Mouse (Mus musculus) midbrain, embryonic 13.5 days (tissue): ENCODE results near the gene Zfp13. TPM values are rescaled to one million over a fixed set of nuclear protein-coding genes. Genes with fewer than 3 reads are reported as not detected.
"Not testable (repeated sequence)": the region's sequence is repeated elsewhere in the genome, so short reads cannot be mapped to it uniquely, and the experiment has no call there.

Source experiments
- ATAC-seq: fragments of 200-750 bp; cut with Nextera tagmentation; 2 replicates; pipeline ENCODE4 v1.8.0; 2017; ENCODE audit warnings: mild to moderate bottlenecking, moderate TSS enrichment, moderate library complexity
- H3K27ac ChIP-seq: fragments of 300-500 bp; sonication (generic); 2 replicates; pipeline ENCODE4 v1.5.1; 2015; ENCODE audit warnings: inconsistent platforms, mild to moderate bottlenecking, moderate library complexity
- H3K27me3 ChIP-seq: fragments of 300-500 bp; sonication (generic); 2 replicates; pipeline ENCODE4 v1.6.1; 2015; ENCODE audit warnings: mild to moderate bottlenecking, inconsistent platforms
- H3K36me3 ChIP-seq: fragments of 300-500 bp; sonication (generic); 2 replicates; pipeline ENCODE4 v1.6.1; 2015; ENCODE audit warnings: mild to moderate bottlenecking, inconsistent platforms
- H3K4me1 ChIP-seq: fragments of 300-500 bp; sonication (generic); replicated peaks from 2 replicates; pipeline ENCODE4 v1.6.1; 2015; ENCODE audit warnings: inconsistent platforms
- H3K4me2 ChIP-seq: fragments of 300-500 bp; sonication (generic); replicated peaks from 2 replicates; pipeline ENCODE4 v1.6.1; 2015; ENCODE audit warnings: moderate library complexity, mild to moderate bottlenecking, inconsistent platforms
- H3K4me3 ChIP-seq: fragments of 300-500 bp; sonication (generic); replicated peaks from 2 replicates; pipeline ENCODE4 v1.5.1; 2015; ENCODE audit warnings: mild to moderate bottlenecking, inconsistent platforms
- H3K9ac ChIP-seq: fragments of 300-500 bp; sonication (generic); replicated peaks from 2 replicates; pipeline ENCODE4 v1.6.1; 2015; ENCODE audit warnings: mild to moderate bottlenecking, inconsistent platforms
- H3K9me3 ChIP-seq: fragments of 300-500 bp; sonication (generic); 2 replicates; pipeline ENCODE4 v1.6.1; 2016; ENCODE audit warnings: mild to moderate bottlenecking, inconsistent platforms
- WGBS: fragments of 180-500 bp; shearing (Covaris S2); methylation state at CpG from one replicate; pipeline ENCODE4 v1.1.7; 2015; 5-methylcytosine and 5-hydroxymethylcytosine counted together
- polyA plus RNA-seq: library from polyadenylated mRNA; unstranded; fragments of >200 nt; fragmentation: Nextera tagmentation; extraction: Ambion mirVana; gene quantifications from 2 replicates; pipeline ENCODE4 v1.2.1, GENCODE M21; 2015

The Zfp13 gene
- polyA plus RNA-seq, 1 experiment from 2014 or later: 28.7 TPM

DNA sequence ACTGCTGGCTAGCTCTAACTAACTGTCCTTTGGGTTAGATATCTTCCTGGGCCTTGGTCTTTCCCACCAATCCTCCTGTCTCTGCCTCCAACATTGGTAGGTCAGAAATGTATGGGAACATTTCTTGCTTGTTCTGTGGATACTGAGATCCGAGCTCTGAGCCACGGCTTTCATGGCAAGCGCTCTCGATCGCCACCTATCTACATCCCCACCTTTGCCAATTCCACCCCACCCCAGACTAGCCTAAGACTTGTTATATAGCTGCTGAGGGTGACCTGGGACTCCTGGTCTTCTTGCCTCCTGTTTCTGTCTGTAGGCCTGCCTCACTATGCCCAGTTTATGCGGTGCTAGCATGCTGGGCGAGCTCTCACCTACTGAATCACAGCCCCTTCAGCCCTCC, 5.1 kb upstream of the Zfp13 start:
- Histone ChIP-seq H3K4me2 (no peak overlapping the region), H3K9ac (no peak overlapping the region), H3K27me3 (peaks cover 3% of the 10 kb centered on the region; the same call in 1 of the 2 replicates), H3K36me3 (no peaks in the 10 kb centered on the region), H3K27ac (no peak overlapping the region), H3K4me1 (peaks cover 6% of the 10 kb centered on the region), H3K4me3 (no peak overlapping the region), H3K9me3 (no peaks in the 10 kb centered on the region)
- ATAC-seq: no peak
- 69% methylated on average over 7 of the region's 7 CpGs for WGBS

DNA sequence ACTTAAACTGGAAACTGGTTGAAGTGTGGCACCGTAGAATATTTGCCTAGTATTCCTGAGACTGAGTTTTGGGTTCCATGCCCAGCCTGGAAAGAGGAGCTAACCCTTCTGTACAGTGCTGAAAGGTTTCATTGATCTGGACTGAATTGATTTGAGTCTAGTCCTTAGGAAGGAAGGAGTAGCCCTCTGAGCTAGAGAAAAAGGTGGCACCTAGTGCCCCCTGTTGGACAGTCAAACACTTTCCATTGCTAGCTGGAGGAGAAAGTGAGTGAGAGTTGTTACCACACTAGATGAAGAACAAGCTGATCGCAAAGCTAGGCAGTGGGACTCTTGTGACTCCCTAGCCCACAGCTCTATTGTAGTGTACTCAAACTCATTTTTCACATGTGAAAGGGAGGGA, 4.3 kb upstream of the Zfp13 start:
- H3K4me3 ChIP-seq: no peak overlapping the region
- peaks cover 3% of the 10 kb centered on the region; the same call in 1 of the 2 replicates for H3K27me3 ChIP-seq
- no peak overlapping the region for H3K4me2 ChIP-seq
- H3K4me1 ChIP-seq: peaks cover 14% of the 10 kb centered on the region
- no peak for ATAC-seq
- 62% methylated on average over 2 of the region's 2 CpGs for WGBS
- no peaks in the 10 kb centered on the region for H3K9me3 ChIP-seq
- H3K27ac ChIP-seq: no peak overlapping the region
- no peak overlapping the region for H3K9ac ChIP-seq
- H3K36me3 ChIP-seq: no peaks in the 10 kb centered on the region

DNA sequence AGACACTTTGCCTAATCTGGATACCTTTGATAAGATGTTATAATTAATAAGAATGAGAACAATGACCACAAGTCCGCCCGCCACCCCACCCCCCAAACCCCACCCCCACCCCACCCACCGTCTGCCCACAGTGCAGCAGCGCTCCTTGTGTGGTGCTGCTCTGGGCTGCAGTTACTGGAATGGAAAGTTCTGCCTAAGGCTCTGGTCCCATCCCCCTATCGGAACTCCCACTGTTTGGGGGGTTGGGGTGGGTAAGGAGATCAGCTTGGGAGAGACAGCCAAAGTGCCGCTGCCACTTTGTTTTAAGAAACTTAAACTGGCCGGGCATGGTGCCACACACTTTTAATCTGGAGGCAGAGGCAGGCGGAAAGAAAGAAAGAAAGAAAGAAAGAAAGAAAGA, 3.8 kb upstream of the Zfp13 start:
- H3K9me3 ChIP-seq: no peaks in the 10 kb centered on the region
- no peak overlapping the region for H3K9ac ChIP-seq
- 16% methylated on average over 8 of the region's 8 CpGs for WGBS
- H3K27ac ChIP-seq: no peak overlapping the region
- H3K36me3 ChIP-seq: no peaks in the 10 kb centered on the region
- no peak for ATAC-seq
- H3K4me2 ChIP-seq: no peak overlapping the region
- peaks cover 17% of the 10 kb centered on the region for H3K4me1 ChIP-seq
- H3K27me3 ChIP-seq: peaks cover 3% of the 10 kb centered on the region; the same call in 1 of the 2 replicates
- H3K4me3 ChIP-seq: no peak overlapping the region

DNA sequence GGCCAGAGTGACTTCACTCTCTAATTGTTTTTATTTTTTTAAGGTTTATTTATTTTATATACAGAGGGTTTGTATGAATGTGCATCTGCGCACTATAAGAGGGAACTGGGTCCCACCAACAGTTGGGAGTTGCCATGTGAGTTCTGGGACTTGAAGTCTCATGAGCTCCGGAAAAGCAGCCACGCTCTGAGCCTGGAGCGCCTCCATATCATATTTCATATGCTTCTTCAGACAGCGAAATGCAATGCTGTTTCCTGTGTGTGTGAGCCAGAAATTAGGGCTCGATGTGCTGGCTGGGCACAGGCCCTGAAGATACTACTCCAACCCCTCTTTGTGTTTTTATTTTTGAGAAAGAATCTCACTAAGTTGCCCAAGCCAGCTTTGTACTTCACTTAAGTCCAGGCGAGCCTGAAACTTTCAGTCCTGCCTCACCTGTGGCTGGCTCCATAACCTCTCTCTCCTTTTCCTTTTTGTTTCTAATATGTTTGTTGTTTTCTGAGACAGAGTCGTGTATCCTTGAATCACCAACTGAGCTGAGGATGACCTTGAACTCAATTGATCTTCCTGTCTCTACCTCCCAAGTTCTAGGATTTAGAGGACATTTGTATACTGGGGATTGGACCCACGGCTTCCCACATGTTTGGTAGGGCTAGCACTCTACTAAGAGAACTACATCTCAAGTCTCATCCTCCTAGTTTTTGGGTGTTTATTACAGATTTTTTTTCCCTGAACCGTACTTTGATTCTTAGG, 2.7 kb upstream of the Zfp13 start:
- no peak for ATAC-seq
- Histone ChIP-seq H3K9ac (no peak overlapping the region), H3K27ac (no peak overlapping the region), H3K4me3 (no peak overlapping the region), H3K36me3 (no peaks in the 10 kb centered on the region), H3K4me1 (peaks cover 17% of the 10 kb centered on the region), H3K9me3 (no peaks in the 10 kb centered on the region), H3K27me3 (peaks cover 3% of the 10 kb centered on the region; the same call in 1 of the 2 replicates), H3K4me2 (no peak overlapping the region)
- 50% methylated on average over 10 of the region's 10 CpGs for WGBS

DNA sequence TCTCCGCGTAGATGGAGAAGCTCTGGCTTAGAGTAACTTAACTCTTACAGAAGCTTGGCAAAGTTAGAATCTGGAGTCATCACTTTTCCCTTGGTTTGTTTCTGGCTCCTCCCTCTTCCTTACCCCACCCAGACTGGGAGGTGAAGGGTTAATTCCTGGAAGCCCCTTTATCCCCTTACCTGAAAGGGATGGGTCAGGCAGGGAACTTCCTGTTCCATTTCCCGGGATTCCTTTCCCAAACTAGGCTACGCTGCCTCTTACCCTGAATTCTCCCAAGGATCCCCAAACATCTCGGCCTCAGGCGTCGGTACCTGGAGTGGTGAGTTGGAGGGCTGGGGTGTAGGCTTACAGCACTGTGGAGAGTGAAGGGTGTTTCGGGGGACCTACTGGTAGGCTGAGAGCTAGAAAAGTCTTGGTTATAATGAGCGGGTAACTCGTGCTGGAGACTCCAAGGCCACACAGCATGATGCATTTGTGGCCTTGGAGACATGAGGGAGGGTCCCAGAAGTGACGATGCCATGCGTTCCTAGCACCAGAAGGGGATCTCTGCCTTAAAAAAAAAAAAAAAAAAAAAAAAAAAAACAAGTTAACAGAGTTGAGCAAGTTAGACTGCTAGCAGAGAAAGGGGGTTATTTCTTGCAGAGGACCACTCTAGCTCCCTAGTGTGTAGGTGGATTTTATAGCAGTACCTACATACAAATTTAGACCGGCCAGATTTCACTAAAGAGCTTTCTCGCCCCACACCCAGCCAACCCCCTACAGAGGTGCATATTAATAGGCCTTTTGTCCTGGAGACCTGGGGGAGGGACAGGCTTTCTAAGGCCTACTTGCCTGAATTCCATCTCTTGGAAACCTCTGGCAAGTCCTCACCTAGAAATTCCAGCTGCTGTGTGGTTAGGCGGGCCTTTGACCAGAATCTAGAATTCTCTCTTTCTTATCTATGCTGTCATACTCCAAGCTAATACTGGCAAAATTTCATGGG, 1.6 kb upstream of the Zfp13 start, which contains the start of gene Zscan10:
Gene Zscan10 (plus strand): TSS at position 216 of the 982 bp plus-strand sequence.
- Histone ChIP-seq H3K4me2 (peak within 1 kb of the TSS; percentile 58), H3K9ac (peak within 1 kb of the TSS; percentile 40; the same call in 1 of the 2 replicates), H3K9me3 (no peaks in the 10 kb centered on the region), H3K27me3 (peaks cover 3% of the 10 kb centered on the region; the same call in 1 of the 2 replicates), H3K27ac (no peak within 1 kb of the TSS), H3K4me3 (peak within 1 kb of the TSS; percentile 39; the same call in 1 of the 2 replicates), H3K4me1 (peaks cover 17% of the 10 kb centered on the region), H3K36me3 (no peaks in the 10 kb centered on the region)
- WGBS: 26% methylated on average over 15 of the region's 15 CpGs
- no peak for ATAC-seq

DNA sequence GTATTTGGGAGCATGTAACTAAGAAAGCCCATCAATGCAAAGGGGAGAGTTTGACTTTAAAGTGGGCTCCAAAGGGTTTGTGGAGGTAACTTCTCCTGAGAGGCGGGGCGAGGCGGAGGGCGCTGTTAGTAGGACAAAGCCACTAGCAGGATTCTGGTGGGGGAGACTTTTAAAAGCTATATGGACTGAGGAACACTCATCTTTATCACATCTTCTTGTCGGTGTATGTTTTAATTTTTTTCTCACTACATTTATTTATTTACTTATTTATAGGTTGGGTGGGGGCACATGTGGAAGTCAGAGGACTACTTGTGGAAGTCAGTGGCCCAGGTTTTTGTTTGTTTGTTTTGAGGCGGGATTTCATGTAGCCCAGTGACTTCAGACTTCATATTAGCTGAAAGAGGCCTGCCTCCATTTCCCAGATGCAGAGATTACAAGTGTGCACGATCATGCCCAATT, 347 bp upstream of the Zfp13 start:
- no peak for ATAC-seq
- WGBS: 43% methylated on average over 7 of the region's 7 CpGs
- Histone ChIP-seq H3K27ac (no peak overlapping the region), H3K4me1 (peaks cover 17% of the 10 kb centered on the region), H3K9me3 (no peaks in the 10 kb centered on the region), H3K4me3 (peak overlapping the region; percentile 39), H3K4me2 (peak overlapping the region; percentile 58), H3K36me3 (no peaks in the 10 kb centered on the region), H3K9ac (peak overlapping the region; percentile 40), H3K27me3 (peaks cover 3% of the 10 kb centered on the region; the same call in 1 of the 2 replicates)

DNA sequence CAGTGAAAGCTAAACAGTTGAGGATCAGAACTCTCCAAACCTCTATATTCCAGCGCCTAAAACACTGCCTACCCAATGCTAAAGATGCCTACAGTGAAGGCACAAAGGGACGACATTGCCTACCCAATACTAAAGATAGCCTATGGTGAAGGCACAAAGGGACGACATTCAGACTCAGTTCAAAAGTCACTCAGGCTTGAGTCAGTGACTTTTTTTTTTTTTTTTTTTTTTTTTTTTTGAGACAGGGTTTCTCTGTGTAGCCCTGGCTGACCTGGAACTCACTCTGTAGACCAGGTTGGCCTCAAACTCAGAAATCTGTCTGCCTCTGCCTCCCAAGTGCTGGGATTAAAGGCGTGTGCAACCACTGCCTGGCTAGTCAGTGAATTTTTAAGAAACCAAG, 4.1 kb downstream of the Zfp13 start:
- not testable (repeated sequence) for H3K27ac ChIP-seq, ATAC-seq, H3K9me3 ChIP-seq, H3K9ac ChIP-seq, H3K4me3 ChIP-seq, H3K36me3 ChIP-seq, H3K27me3 ChIP-seq, H3K4me2 ChIP-seq
- WGBS: 74% methylated on average over 4 of the region's 4 CpGs
- H3K4me1 ChIP-seq: peaks cover 24% of the 10 kb centered on the region

DNA sequence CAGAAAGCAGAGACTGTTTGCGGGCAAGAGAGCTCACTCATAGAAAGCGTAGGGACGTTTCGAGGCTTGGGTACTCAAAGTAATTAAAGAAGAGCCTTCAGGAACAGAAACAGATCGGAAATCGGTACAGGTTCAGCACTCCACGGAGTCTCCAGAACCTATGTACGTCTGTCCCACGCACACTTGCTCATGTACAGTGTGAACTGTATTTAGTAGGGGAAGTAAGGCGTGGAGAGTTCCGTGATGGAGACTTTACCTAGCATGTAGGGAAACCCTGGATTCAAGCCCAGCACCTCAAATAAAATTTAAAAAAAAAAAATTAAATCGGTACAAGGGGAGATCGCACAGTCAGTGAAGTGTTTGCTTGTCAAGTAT, 6.4 kb downstream of the Zfp13 start:
- H3K9me3 ChIP-seq: no peaks in the 10 kb centered on the region

DNA sequence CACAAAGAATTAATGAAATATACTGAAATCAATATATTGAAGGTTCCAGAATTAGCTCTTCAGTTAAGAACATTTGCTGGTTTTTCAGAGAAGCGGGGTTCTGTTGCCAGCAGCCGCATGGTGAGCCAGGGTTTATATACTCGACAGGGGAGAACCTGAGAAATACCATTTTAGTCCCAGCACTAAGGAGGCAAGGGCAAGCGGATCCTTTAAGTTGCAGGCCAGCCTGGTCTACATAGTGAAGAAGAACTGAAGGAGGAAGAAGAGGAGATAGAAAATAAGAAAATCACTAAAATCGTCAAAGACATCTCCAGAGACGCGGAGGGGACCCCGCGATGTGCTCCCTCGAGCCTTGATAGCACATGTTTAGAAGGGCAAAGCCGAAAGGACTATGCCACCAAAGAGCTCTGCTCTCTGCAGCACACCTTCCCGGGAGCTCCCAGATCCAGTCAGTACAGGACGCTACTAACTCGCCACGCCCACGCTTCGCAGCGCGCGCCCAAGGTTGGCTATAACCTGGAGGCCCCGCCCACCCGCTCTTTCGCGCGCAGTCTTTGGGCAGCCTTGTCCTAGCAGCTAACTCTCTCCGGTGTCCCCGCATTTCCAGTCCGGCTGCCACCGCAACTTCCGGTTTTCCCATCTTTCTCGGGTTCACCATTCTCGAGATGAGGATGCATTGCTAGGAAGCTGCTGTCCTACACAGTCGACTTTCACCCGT, 6.9 kb downstream of the Zfp13 start:
- peak; percentile 99 for ATAC-seq
- 8% methylated on average over 34 of the region's 34 CpGs for WGBS
- H3K4me2 ChIP-seq: peak overlapping the region; percentile 77

More for the DNA sequence above, 6.4 kb downstream of the Zfp13 start:
- Histone ChIP-seq H3K4me1 (peaks cover 7% of the 10 kb centered on the region), H3K4me3 (peak overlapping the region; percentile 52), H3K9ac (peak overlapping the region; percentile 72), H3K27me3 (no peaks in the 10 kb centered on the region), H3K4me2 (peak overlapping the region; percentile 77), H3K27ac (peak overlapping the region; percentile 83), H3K36me3 (no peaks in the 10 kb centered on the region)
- ATAC-seq: peak; percentile 74
- 14% methylated on average over 13 of the region's 13 CpGs for WGBS

DNA sequence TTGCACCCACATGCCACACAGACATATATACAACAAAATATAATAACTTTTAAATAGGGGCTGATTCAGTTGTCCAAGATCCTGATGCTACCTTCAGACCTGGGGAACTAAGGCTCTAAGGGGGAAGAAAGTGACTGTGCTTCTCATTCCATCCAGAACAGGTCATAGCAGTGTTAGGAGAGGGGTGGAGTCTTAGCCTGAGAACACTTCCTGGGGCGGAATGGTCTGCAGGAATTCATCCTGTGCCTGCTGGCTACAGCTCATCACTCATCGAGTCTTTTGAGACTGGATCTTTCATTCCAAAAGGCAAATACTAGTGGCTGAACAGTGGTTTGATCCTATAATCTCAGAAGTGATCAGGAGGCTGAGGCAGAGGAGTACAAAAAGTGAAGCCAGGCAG, 12.0 kb downstream of the Zfp13 start:
- H3K4me3 ChIP-seq: no peak overlapping the region
- H3K27ac ChIP-seq: no peak overlapping the region
- no peak overlapping the region for H3K4me2 ChIP-seq
- no peaks in the 10 kb centered on the region for H3K9me3 ChIP-seq
- no peak for ATAC-seq
- no peak overlapping the region for H3K9ac ChIP-seq
- peaks cover 6% of the 10 kb centered on the region; the same call in 1 of the 2 replicates for H3K36me3 ChIP-seq
- no peaks in the 10 kb centered on the region for H3K27me3 ChIP-seq
- 76% methylated on average over 2 of the region's 2 CpGs for WGBS
- H3K4me1 ChIP-seq: peaks cover 27% of the 10 kb centered on the region

More for the DNA sequence above, 6.9 kb downstream of the Zfp13 start:
- Histone ChIP-seq H3K27me3 (no peaks in the 10 kb centered on the region), H3K36me3 (no peaks in the 10 kb centered on the region), H3K27ac (peak overlapping the region; percentile 83), H3K9me3 (no peaks in the 10 kb centered on the region), H3K4me1 (peaks cover 7% of the 10 kb centered on the region), H3K4me3 (peak overlapping the region; percentile 52), H3K9ac (peak overlapping the region; percentile 72)

DNA sequence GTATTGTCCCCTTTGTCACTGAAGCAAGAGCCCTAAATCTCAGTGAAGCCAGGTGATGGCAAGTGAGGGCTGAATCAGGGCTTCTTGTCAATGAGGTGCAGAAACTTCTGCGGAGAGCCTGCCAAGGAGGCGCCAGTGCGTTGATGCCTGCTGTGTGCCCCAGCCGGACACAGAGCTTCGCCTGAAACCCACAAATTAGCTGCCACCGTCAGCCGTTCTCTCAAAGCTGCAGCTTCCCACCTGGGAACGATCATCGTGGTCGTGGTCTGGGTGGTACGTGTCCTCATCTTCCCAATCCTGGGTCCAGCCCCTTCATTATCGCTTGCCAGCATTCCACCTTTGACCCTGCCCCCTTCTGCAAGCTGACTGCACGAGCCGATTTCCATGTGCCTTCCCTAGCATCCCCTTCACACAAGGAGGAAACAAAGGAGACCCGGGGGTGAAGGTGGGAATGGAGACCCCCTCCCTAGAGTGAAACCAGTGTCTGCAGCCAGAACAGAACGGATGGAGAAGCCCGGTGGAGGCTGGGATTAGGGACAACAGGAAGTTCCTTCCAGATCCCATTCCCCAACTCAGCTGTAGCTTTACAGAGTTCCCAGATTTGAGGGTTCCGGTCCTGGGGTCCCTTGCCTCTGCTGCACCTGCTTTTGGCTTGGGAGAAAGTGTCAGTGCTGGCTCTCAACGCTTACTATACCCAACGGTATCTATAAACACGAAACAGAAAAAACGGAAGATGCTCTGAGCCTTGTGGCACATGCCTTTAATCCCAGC, 13.4 kb downstream of the Zfp13 start:
- peak overlapping the region; percentile 66 for H3K27ac ChIP-seq
- H3K9ac ChIP-seq: peak overlapping the region; percentile 84
- peak overlapping the region; percentile 67 for H3K4me3 ChIP-seq
- H3K27me3 ChIP-seq: no peaks in the 10 kb centered on the region
- under 1% methylated on average over 22 of the region's 22 CpGs for WGBS
- peak; percentile 95 for ATAC-seq
- no peaks in the 10 kb centered on the region for H3K9me3 ChIP-seq
- peaks cover 27% of the 10 kb centered on the region for H3K4me1 ChIP-seq
- peaks cover 13% of the 10 kb centered on the region for H3K36me3 ChIP-seq
- H3K4me2 ChIP-seq: peak overlapping the region; percentile 80
